Mouse (Mus musculus) T-helper 1 cell (primary cell): ENCODE results near the gene 1700034J05Rik.

Experiments used
- in situ Hi-C: fragments of 300-600 bp; cut with MboI, MseI; formaldehyde crosslinking; loops from one replicate; pipeline ENCODE4 v1.15.1; 2025; ENCODE audit warnings: high pct_unique_total_duplicates

Gene 1700034J05Rik

GRCm38 (mm10) chr6:146954258-146954657, at the start of gene 1700034J05Rik:
Gene 1700034J05Rik, minus strand, starts transcription at chr6:146954422.
- in situ Hi-C loops, result no loop called here

GRCm38 (mm10) chr6:146999755-147000154, 45.5 kb upstream of the 1700034J05Rik start:
- in situ Hi-C loops, result loop anchor here (25.0 kb wide), 1 partner anchor 337 kb away; no protein-coding TSS in a partner anchor

- in situ Hi-C loops, result loop anchor here (25.0 kb wide), 1 partner anchor 337 kb away; no protein-coding TSS in a partner anchor
These were observed 45.1 kb upstream of the 1700034J05Rik start for GRCm38 (mm10) chr6:146999302-146999701.

GRCm38 (mm10) chr6:146998710-146999109, 44.5 kb upstream of the 1700034J05Rik start:
- in situ Hi-C loops, result loop anchor here (25.0 kb wide), 1 partner anchor 336 kb away; no protein-coding TSS in a partner anchor

- in situ Hi-C loops, result loop anchor here (25.0 kb wide), 1 partner anchor 335 kb away; no protein-coding TSS in a partner anchor
These were observed 42.8 kb upstream of the 1700034J05Rik start for GRCm38 (mm10) chr6:146997006-146997405.

GRCm38 (mm10) chr6:146995878-146996277, 41.7 kb upstream of the 1700034J05Rik start:
- in situ Hi-C loops, result loop anchor here (25.0 kb wide), 1 partner anchor 334 kb away; no protein-coding TSS in a partner anchor

GRCm38 (mm10) chr6:146995391-146995790, 41.2 kb upstream of the 1700034J05Rik start:
- in situ Hi-C loops, result loop anchor here (25.0 kb wide), 1 partner anchor 333 kb away; no protein-coding TSS in a partner anchor

GRCm38 (mm10) chr6:146994236-146994635, 40.0 kb upstream of the 1700034J05Rik start:
- in situ Hi-C loops, result loop anchor here (25.0 kb wide), 1 partner anchor 332 kb away; no protein-coding TSS in a partner anchor

- in situ Hi-C loops, result loop anchor here (25.0 kb wide), 1 partner anchor 322 kb away; no protein-coding TSS in a partner anchor
These were observed 30.3 kb upstream of the 1700034J05Rik start for GRCm38 (mm10) chr6:146984569-146984968.

GRCm38 (mm10) chr6:146981249-146981835, 27.1 kb upstream of the 1700034J05Rik start:
- in situ Hi-C loops, result loop anchor here (25.0 kb wide), 1 partner anchor 319 kb away; no protein-coding TSS in a partner anchor

- in situ Hi-C loops, result loop anchor here (10.0 to 25.0 kb wide), 2 partner anchors 115 to 318 kb away; no protein-coding TSS in a partner anchor
These were observed 25.7 kb upstream of the 1700034J05Rik start for GRCm38 (mm10) chr6:146979953-146980352.

GRCm38 (mm10) chr6:146979115-146979744, 25.0 kb upstream of the 1700034J05Rik start:
- in situ Hi-C loops, result loop anchor here (10.0 to 25.0 kb wide), 2 partner anchors 114 to 317 kb away; no protein-coding TSS in a partner anchor

GRCm38 (mm10) chr6:146978691-146979114, 24.5 kb upstream of the 1700034J05Rik start:
- in situ Hi-C loops, result loop anchor here (10.0 to 25.0 kb wide), 2 partner anchors 114 to 316 kb away; no protein-coding TSS in a partner anchor

- in situ Hi-C loops, result loop anchor here (10.0 to 25.0 kb wide), 2 partner anchors 112 to 314 kb away; no protein-coding TSS in a partner anchor
These were observed 22.2 kb upstream of the 1700034J05Rik start for GRCm38 (mm10) chr6:146976446-146976845.

- in situ Hi-C loops, result loop anchor here (10.0 kb wide), 1 partner anchor 109 kb away; no protein-coding TSS in a partner anchor
These were observed 19.6 kb upstream of the 1700034J05Rik start for GRCm38 (mm10) chr6:146973830-146974229.

- in situ Hi-C loops, result loop anchor here (10.0 kb wide), 1 partner anchor 109 kb away; no protein-coding TSS in a partner anchor
These were observed 19.2 kb upstream of the 1700034J05Rik start for GRCm38 (mm10) chr6:146973406-146973805.

- in situ Hi-C loops, result loop anchor here (10.0 kb wide), 1 partner anchor 108 kb away; no protein-coding TSS in a partner anchor
These were observed 18.5 kb upstream of the 1700034J05Rik start for GRCm38 (mm10) chr6:146972740-146973139.

GRCm38 (mm10) chr6:146972009-146972408, 17.8 kb upstream of the 1700034J05Rik start:
- in situ Hi-C loops, result loop anchor here (10.0 kb wide), 1 partner anchor 107 kb away; no protein-coding TSS in a partner anchor

GRCm38 (mm10) chr6:146971366-146971765, 17.1 kb upstream of the 1700034J05Rik start:
- in situ Hi-C loops, result loop anchor here (10.0 kb wide), 1 partner anchor 107 kb away; no protein-coding TSS in a partner anchor

GRCm38 (mm10) chr6:146970811-146971210, 16.6 kb upstream of the 1700034J05Rik start:
- in situ Hi-C loops, result loop anchor here (10.0 kb wide), 1 partner anchor 106 kb away; no protein-coding TSS in a partner anchor

- in situ Hi-C loops, result no loop called here
These were observed 13.6 kb upstream of the 1700034J05Rik start for GRCm38 (mm10) chr6:146967836-146968235.
